Mouse (Mus musculus) left cerebral cortex, adult 2 months (tissue): ENCODE data around the gene Abca4. TPM values are rescaled to one million over a fixed set of nuclear protein-coding genes. Genes with fewer than 3 reads are reported as not detected.

Source experiments
- DNase-seq, 2 experiments: peaks; one replicate each; pipeline ENCODE4 v3.0.0; 2021 to 2022; ENCODE audit warnings: low spot score in 2 of 2, mixed read lengths in 1 of 2; ENCODE audit errors: extremely low spot score in 1 of 2
- H3K27ac ChIP-seq: fragments of 200-600 bp; 2 replicates; pipeline ENCODE4 v1.8.1; 2022
- H3K4me3 ChIP-seq: fragments of 200-600 bp; 2 replicates; pipeline ENCODE4 v1.8.1; 2022
- CTCF ChIP-seq: fragments of 200-600 bp; IDR thresholded peaks from 2 replicates; pipeline ENCODE4 v1.8.1; 2022; ENCODE audit warnings: antibody characterized with exemption, mild to moderate bottlenecking, moderate library complexity
- intact Hi-C: fragments of 180-260 bp; cut with DNase I; formaldehyde crosslinking; loops from one replicate; pipeline ENCODE4 v1.15.1; 2025
- total RNA-seq, 2 experiments: library from RNA; stranded (reverse); gene quantifications; 2 replicates each; pipeline ENCODE4 v1.2.3; 2021

Gene Abca4
- total RNA-seq, 2 experiments from 2014 or later = 2.0 to 2.1 TPM

DNA sequence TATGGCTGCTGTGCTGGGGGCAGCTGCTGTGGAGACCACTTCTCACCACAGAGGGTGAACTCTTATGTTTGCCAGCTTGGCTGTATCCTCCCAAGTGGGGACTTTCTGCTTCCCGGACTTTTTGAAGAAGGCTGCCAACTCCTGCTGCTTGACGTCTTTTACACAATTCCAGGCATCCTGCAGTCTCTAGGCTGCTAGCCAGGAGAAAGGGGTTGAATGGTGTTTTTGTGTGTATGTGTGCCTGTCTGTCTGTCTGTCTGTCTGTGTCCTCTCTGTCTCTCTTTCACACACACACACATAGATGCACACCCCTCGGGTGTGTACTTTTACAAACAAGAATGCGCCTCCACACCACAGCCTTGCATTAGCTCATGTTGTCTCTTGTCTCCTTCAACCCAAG lies 108.2 kb downstream of the Abca4 start:
- Histone ChIP-seq H3K4me3 (no peak overlapping the region), H3K27ac (no peak overlapping the region)
- no peak for DNase-seq
- intact Hi-C loops = no loop called here
- TF ChIP-seq CTCF = no peak

DNA sequence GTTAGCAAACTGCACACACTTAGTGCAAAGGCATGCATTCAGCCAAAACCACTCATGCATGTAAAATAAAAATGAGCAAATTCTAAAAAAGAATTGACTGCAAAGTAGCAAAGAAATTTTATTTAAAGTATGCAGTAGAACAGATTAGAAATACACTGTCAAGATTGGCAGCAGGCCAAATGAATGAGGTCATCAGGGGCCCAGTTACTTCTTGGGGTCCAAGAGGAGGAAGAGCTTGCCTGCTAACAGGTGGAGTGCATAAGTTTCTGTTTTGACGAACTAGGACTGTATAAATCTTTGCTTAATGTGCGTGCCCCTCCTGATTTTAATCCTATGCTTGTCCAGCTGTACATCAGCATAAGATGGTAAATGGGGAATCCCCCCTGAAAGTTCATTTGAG lies 109.8 kb downstream of the Abca4 start:
- TF ChIP-seq CTCF = no peak
- intact Hi-C loops = no loop called here
- DNase-seq = no peak
- H3K27ac ChIP-seq = no peak overlapping the region
- no peak overlapping the region for H3K4me3 ChIP-seq

- H3K27ac ChIP-seq = no peak overlapping the region
- intact Hi-C loops = no loop called here
- no peak overlapping the region for H3K4me3 ChIP-seq
- TF ChIP-seq CTCF = no peak
- no peak for DNase-seq
Observed at GRCm38 (mm10) chr3:122159447-122159846, 115.2 kb downstream of the Abca4 start.

DNA sequence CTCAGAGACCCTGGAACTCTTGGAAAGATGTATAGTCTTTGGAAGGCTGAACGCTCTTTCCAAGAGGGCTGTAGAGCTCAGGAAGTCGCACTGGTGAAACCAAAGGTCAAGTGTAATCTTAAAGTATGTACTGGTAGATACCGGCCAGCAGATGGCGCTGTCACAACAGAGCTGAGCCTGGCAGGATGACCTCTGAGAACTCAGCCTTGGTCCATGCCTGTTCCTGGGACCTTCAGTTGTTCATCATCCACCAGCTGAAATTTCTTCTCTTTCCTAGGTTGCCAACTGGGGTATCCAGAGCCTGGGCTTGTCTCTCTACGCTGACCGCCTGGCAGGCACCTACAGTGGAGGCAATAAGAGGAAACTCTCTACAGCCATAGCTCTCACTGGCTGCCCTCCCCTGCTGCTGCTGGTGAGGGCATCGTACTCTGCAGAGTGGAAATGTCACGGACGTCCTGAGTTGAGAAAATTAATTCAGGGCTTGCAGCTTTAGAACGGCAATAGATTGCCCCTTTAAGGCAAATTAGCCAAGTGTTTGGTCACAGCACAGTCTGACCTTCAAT lies 125.5 kb downstream of the Abca4 start:
- no peak overlapping the region for H3K4me3 ChIP-seq
- no peak overlapping the region for H3K27ac ChIP-seq
- TF ChIP-seq CTCF = peak; percentile 83
- intact Hi-C loops = loop anchor here (2.0 kb wide), 1 partner anchor 75 kb away; the partner anchor contains the start of gene Gclm
- DNase-seq = peak; percentile 26 to 39

- peak; percentile 42 to 58 for DNase-seq
Observed at GRCm38 (mm10) chr3:122170621-122171309, 126.5 kb downstream of the Abca4 start.

DNA sequence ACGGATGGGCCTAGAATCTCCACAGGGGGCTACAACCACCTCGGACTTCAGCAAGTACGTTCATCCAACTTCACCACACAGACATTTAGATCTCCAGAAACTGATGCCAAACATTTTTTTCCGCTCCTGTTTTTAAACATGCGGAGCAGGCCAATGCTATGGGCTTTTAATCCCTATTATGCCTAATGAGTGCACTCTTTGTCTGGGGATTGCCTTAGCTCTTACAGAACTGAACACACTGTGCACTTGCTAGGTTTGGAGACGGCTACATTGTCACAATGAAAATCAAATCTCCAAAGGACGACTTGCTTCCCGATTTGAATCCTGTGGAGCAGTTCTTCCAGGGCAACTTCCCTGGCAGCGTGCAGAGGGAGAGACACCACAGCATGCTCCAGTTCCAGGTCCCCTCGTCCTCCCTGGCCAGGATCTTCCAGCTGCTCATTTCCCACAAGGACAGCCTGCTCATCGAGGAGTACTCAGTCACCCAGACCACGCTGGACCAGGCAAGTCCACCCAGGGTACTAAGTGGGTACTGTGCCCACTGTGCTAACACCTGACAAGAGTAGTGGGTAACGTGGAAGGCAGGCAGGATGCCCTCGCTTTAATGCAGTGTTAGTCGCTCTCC lies 129.4 kb downstream of the Abca4 start:
- H3K27ac ChIP-seq = no peak overlapping the region
- TF ChIP-seq CTCF = no peak
- intact Hi-C loops = no loop called here
- no peak overlapping the region for H3K4me3 ChIP-seq
- no peak for DNase-seq

More at GRCm38 (mm10) chr3:122170621-122171309, 126.5 kb downstream of the Abca4 start:
- TF ChIP-seq CTCF = no peak
- Histone ChIP-seq H3K4me3 (no peak overlapping the region), H3K27ac (no peak overlapping the region)
- intact Hi-C loops = loop anchor here (2.0 kb wide), 1 partner anchor 74 kb away; the partner anchor contains the start of gene Gclm

DNA sequence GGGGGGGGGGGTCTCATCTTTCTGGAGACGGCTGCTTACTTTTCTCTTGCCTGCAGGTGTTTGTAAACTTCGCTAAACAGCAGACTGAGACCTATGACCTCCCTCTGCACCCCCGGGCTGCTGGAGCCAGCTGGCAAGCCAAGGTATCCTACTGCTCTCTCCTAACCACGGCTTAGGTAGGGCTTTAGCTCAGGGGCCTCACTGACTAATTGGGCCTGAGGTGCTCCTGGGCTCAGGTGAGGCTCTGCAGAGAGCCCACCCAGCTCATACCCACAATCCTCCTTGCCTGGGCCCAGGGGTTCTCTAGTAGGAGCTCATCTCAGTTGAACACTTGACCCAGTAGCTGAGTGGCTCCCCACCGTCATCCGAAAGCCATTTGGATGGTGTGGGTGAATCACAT lies 131.8 kb downstream of the Abca4 start:
- TF ChIP-seq CTCF = no peak
- H3K4me3 ChIP-seq = no peak overlapping the region
- DNase-seq = no peak
- H3K27ac ChIP-seq = no peak overlapping the region
- intact Hi-C loops = no loop called here

DNA sequence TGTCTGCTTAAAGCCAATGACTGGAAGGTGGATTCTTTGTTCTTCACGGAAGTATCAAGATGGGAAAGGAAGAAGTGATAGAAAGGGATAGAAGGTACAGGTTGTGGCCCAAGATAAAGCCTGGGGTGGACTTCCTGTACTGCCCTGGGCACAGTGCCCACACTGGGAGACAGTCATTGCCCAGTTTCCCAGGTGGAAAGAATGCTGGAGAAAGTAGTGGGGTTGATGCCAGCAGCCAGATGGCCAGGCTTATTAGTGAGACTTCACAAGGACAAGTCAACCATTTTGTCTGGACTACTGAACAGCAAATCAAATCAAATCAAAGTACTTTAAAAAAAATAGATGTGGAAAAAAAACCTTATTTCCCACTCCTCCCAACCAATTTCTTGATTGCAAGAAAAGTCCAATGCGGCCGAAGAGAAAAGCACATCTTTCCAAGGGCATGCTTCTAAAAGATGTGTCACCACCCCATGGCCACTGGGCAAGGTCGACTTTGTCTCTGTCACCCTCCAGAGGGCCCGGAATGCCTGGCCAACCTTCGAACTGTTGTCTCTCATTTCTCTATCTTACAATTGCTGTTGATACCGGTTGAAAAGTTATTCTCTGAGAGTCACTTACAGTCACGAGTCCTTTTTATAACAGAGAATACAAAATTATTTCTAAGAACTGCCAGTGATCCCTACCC lies 132.6 kb downstream of the Abca4 start:
- no peak for DNase-seq
- intact Hi-C loops = no loop called here
- no peak overlapping the region for H3K27ac ChIP-seq
- TF ChIP-seq CTCF = no peak
- no peak overlapping the region for H3K4me3 ChIP-seq

GRCm38 (mm10) chr3:122184109-122184508 lies 139.9 kb downstream of the Abca4 start:
- peak; percentile 28 for TF ChIP-seq CTCF
- intact Hi-C loops = no loop called here
- H3K27ac ChIP-seq = no peak overlapping the region
- DNase-seq = no peak
- H3K4me3 ChIP-seq = no peak overlapping the region

DNA sequence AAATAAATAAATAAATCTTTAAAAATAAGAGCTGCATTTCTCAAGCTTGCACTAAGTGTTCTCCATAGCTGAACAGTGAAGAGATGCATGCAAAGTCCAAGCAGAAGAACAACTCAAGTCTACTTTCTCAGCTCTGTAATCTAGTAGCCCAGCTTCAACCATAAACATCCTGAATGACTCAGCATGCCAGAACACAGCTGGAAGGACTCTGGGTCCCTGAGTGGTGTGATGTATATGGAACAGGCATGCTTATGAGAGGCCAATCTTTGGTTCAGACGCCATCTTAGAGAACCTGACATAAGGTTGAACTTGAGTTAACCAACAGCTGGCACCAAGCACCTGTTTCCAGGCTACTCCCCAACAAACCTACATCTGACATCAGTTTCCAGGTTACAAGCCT lies 142.7 kb downstream of the Abca4 start:
- no peak overlapping the region for H3K4me3 ChIP-seq
- no peak overlapping the region for H3K27ac ChIP-seq
- intact Hi-C loops = no loop called here
- DNase-seq = no peak
- no peak for TF ChIP-seq CTCF

DNA sequence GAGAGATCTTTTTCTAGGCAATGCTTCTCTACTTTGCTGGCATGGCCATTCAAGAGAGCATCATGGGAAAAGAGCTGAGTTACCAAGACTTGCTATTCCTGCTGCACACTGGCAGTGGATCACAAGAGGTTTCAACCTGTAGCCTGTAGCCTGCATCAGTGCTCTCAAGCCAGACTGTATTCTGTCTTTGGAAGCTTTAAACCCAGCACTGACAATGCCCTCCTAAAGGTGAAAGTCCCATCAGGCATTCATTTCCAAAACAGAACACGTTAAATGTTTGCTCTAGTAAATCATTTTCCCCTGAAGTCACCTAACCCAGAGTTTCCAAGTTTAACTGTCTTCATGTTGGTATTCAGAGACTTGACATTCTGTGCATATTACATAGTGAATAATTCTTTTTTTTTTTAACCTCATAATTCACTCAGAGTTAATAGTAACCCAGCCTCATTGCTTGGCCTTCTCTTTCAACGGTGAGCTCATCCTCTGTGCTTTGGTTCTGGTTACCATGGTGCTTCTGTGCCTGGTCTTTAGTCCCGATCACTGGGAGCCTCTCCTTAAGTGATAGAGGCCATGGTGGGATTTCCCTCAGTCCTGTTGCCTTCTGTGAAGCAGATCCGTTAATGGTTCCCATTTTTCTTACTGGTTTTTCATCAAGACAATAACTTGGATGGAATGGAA lies 152.5 kb downstream of the Abca4 start:
- intact Hi-C loops = no loop called here
- TF ChIP-seq CTCF = no peak
- H3K27ac ChIP-seq = no peak overlapping the region
- no peak for DNase-seq
- H3K4me3 ChIP-seq = no peak overlapping the region
